Mouse (Mus musculus): ENCODE data around the gene Zfp791. TPM values are rescaled to one million over a fixed set of nuclear protein-coding genes. Genes with fewer than 3 reads are reported as not detected.
"Not testable (repeated sequence)": the region's sequence is repeated elsewhere in the genome, so short reads cannot be mapped to it uniquely, and the experiment has no call there.

The Zfp791 gene
- total RNA-seq (2018; cell fraction: chromatin; rRNA removed), result 1 to 10 TPM in 13 of 26 experiments, under 1 TPM in 4, not detected in 9; 0.31 to 6.0 (median 1.2) TPM
- total RNA-seq (2018; cell fraction: cytosol; rRNA removed), result 1 to 10 TPM in 8 of 26 experiments, under 1 TPM in 18; 0.10 to 2.2 (median 0.73) TPM
- total RNA-seq (2018; cell fraction: nucleus; rRNA removed), result 1 to 10 TPM in 7 of 26 experiments, under 1 TPM in 11, not detected in 8; 0.20 to 4.4 (median 0.82) TPM
- polyA plus RNA-seq (2018), result 1.2 to 2.6 TPM (median 1.4 TPM) in 3 replicates

- H3K79me2 ChIP-seq (ENCODE audit: inconsistent target), result no peaks in the 10 kb centered on the region
- 86% methylated on average over 3 of the region's 3 CpGs for WGBS (ENCODE audit: missing documents)
- no peak within 1 kb of the TSS for H3K27ac ChIP-seq
These were observed at the start of gene Zfp791 for GRCm38 (mm10) chr8:85122995-85123394. Gene Zfp791, minus strand, starts transcription at chr8:85123095.

GRCm38 (mm10) chr8:85171291-85171690 is 48.4 kb upstream of the Zfp791 start:
- no peak overlapping the region for H3K27ac ChIP-seq
- no peaks in the 10 kb centered on the region for H3K79me2 ChIP-seq (ENCODE audit: inconsistent target)
- WGBS (ENCODE audit: missing documents), result 26% methylated on average over 14 of the region's 14 CpGs
- H3K36me3 ChIP-seq (ENCODE audit: inconsistent target), result no peaks in the 10 kb centered on the region
- no peak overlapping the region for H3K4me3 ChIP-seq (ENCODE audit: inconsistent target)

More at GRCm38 (mm10) chr8:85122995-85123394, at the start of gene Zfp791:
- Histone ChIP-seq H3K36me3 (ENCODE audit: inconsistent target) (no peaks in the 10 kb centered on the region), H3K4me3 (ENCODE audit: inconsistent target) (no peak within 1 kb of the TSS)

- no peak within 1 kb of the TSS for H3K4me3 ChIP-seq (ENCODE audit: inconsistent target)
- 89% methylated on average over 3 of the region's 3 CpGs for WGBS (ENCODE audit: missing documents)
- H3K36me3 ChIP-seq (ENCODE audit: inconsistent target), result no peaks in the 10 kb centered on the region
- H3K27ac ChIP-seq, result no peak within 1 kb of the TSS
- H3K79me2 ChIP-seq (ENCODE audit: inconsistent target), result no peaks in the 10 kb centered on the region
These were observed 28.7 kb upstream of the Zfp791 start, which contains the start of gene Cks1brt for GRCm38 (mm10) chr8:85151624-85152023. Gene Cks1brt, plus strand, starts transcription at chr8:85151924.

- 26% methylated on average over 4 of the region's 4 CpGs for WGBS (ENCODE audit: missing documents)
- H3K27ac ChIP-seq, result peak overlapping the region; percentile 92
- H3K79me2 ChIP-seq (ENCODE audit: inconsistent target), result no peaks in the 10 kb centered on the region
- H3K4me3 ChIP-seq (ENCODE audit: inconsistent target), result no peak overlapping the region
- no peaks in the 10 kb centered on the region for H3K36me3 ChIP-seq (ENCODE audit: inconsistent target)
These were observed 19.6 kb upstream of the Zfp791 start for GRCm38 (mm10) chr8:85142516-85142915.

- H3K27ac ChIP-seq; H3K36me3 ChIP-seq (ENCODE audit: inconsistent target); H3K79me2 ChIP-seq (ENCODE audit: inconsistent target); H3K4me3 ChIP-seq (ENCODE audit: inconsistent target): not testable (repeated sequence)
- WGBS (ENCODE audit: missing documents), result 100% methylated on average over 2 of the region's 2 CpGs
These were observed 12.8 kb upstream of the Zfp791 start for GRCm38 (mm10) chr8:85135690-85136089.

- Histone ChIP-seq H3K4me3 (ENCODE audit: inconsistent target) (no peak overlapping the region), H3K79me2 (ENCODE audit: inconsistent target) (no peaks in the 10 kb centered on the region), H3K36me3 (ENCODE audit: inconsistent target) (no peaks in the 10 kb centered on the region), H3K27ac (no peak overlapping the region)
- WGBS (ENCODE audit: missing documents), result 92% methylated on average over 1 of the region's 1 CpGs
These were observed 9.4 kb upstream of the Zfp791 start for GRCm38 (mm10) chr8:85132335-85132734.

- H3K79me2 ChIP-seq (ENCODE audit: inconsistent target), result no peaks in the 10 kb centered on the region
- 90% methylated on average over 8 of the region's 8 CpGs for WGBS (ENCODE audit: missing documents)
- no peaks in the 10 kb centered on the region for H3K36me3 ChIP-seq (ENCODE audit: inconsistent target)
- H3K4me3 ChIP-seq (ENCODE audit: inconsistent target), result no peak overlapping the region
- H3K27ac ChIP-seq, result no peak overlapping the region
These were observed 796 bp upstream of the Zfp791 start for GRCm38 (mm10) chr8:85123691-85124090.

GRCm38 (mm10) chr8:85120251-85120650 is 2.6 kb downstream of the Zfp791 start:
- H3K4me3 ChIP-seq (ENCODE audit: inconsistent target); H3K79me2 ChIP-seq (ENCODE audit: inconsistent target); H3K27ac ChIP-seq; H3K36me3 ChIP-seq (ENCODE audit: inconsistent target): not testable (repeated sequence)
- WGBS (ENCODE audit: missing documents), result 90% methylated on average over 5 of the region's 5 CpGs

GRCm38 (mm10) chr8:85119052-85119981 is 3.6 kb downstream of the Zfp791 start:
- no peak overlapping the region for H3K27ac ChIP-seq
- no peaks in the 10 kb centered on the region for H3K79me2 ChIP-seq (ENCODE audit: inconsistent target)
- H3K36me3 ChIP-seq (ENCODE audit: inconsistent target), result no peaks in the 10 kb centered on the region
- peak overlapping the region; percentile 44 for H3K4me3 ChIP-seq (ENCODE audit: inconsistent target)
- 19% methylated on average over 37 of the region's 37 CpGs for WGBS (ENCODE audit: missing documents)

GRCm38 (mm10) chr8:85116984-85117383 is 5.9 kb downstream of the Zfp791 start:
- no peaks in the 10 kb centered on the region for H3K36me3 ChIP-seq (ENCODE audit: inconsistent target)
- H3K27ac ChIP-seq, result no peak overlapping the region
- no peak overlapping the region for H3K4me3 ChIP-seq (ENCODE audit: inconsistent target)
- H3K79me2 ChIP-seq (ENCODE audit: inconsistent target), result no peaks in the 10 kb centered on the region
- WGBS (ENCODE audit: missing documents), result 92% methylated on average over 7 of the region's 7 CpGs

- H3K79me2 ChIP-seq (ENCODE audit: inconsistent target), result no peaks in the 10 kb centered on the region
- H3K4me3 ChIP-seq (ENCODE audit: inconsistent target), result no peak overlapping the region
- peaks cover 6% of the 10 kb centered on the region; the same call in 1 of the 2 replicates for H3K36me3 ChIP-seq (ENCODE audit: inconsistent target)
- H3K27ac ChIP-seq, result no peak overlapping the region
- WGBS (ENCODE audit: missing documents), result 83% methylated on average over 4 of the region's 4 CpGs
These were observed 7.4 kb downstream of the Zfp791 start for GRCm38 (mm10) chr8:85115501-85115900.

GRCm38 (mm10) chr8:85113241-85113640 is 9.7 kb downstream of the Zfp791 start:
- Histone ChIP-seq H3K36me3 (ENCODE audit: inconsistent target) (peaks cover 16% of the 10 kb centered on the region; the same call in 1 of the 2 replicates), H3K27ac (no peak overlapping the region), H3K4me3 (ENCODE audit: inconsistent target) (no peak overlapping the region), H3K79me2 (ENCODE audit: inconsistent target) (no peaks in the 10 kb centered on the region)
- WGBS (ENCODE audit: missing documents), result 88% methylated on average over 10 of the region's 10 CpGs

GRCm38 (mm10) chr8:85100076-85100665 is 22.7 kb downstream of the Zfp791 start:
- H3K27ac ChIP-seq, result no peak overlapping the region
- H3K36me3 ChIP-seq (ENCODE audit: inconsistent target), result peaks cover 34% of the 10 kb centered on the region
- 65% methylated on average over 4 of the region's 4 CpGs for WGBS (ENCODE audit: missing documents)
- no peaks in the 10 kb centered on the region for H3K79me2 ChIP-seq (ENCODE audit: inconsistent target)
- no peak overlapping the region for H3K4me3 ChIP-seq (ENCODE audit: inconsistent target)

GRCm38 (mm10) chr8:85096850-85097249 is 26.0 kb downstream of the Zfp791 start:
- no peak overlapping the region for H3K4me3 ChIP-seq (ENCODE audit: inconsistent target)
- H3K36me3 ChIP-seq (ENCODE audit: inconsistent target), result peaks cover 61% of the 10 kb centered on the region
- H3K27ac ChIP-seq, result no peak overlapping the region
- 89% methylated on average over 4 of the region's 4 CpGs for WGBS (ENCODE audit: missing documents)
- no peaks in the 10 kb centered on the region for H3K79me2 ChIP-seq (ENCODE audit: inconsistent target)

GRCm38 (mm10) chr8:85096196-85096595 is 26.7 kb downstream of the Zfp791 start:
- no peaks in the 10 kb centered on the region for H3K79me2 ChIP-seq (ENCODE audit: inconsistent target)
- H3K4me3 ChIP-seq (ENCODE audit: inconsistent target), result no peak overlapping the region
- no peak overlapping the region for H3K27ac ChIP-seq
- WGBS (ENCODE audit: missing documents), result 92% methylated on average over 16 of the region's 16 CpGs
- H3K36me3 ChIP-seq (ENCODE audit: inconsistent target), result peaks cover 68% of the 10 kb centered on the region

Data from macrophage (primary cell).